Mouse (Mus musculus) CH12.LX (cell line): ENCODE data around the gene Mctp1.

Experiments
- KAT2A ChIP-seq: IDR thresholded peaks from 2 replicates; pipeline ENCODE4 v1.6.1; 2012; ENCODE audit warnings: low read length, improper control_type of control experiment, inconsistent platforms; ENCODE audit not compliant: insufficient replicate concordance
- TCF12 ChIP-seq: IDR thresholded peaks from 2 replicates; pipeline ENCODE4 v1.6.1; 2014; ENCODE audit warnings: low read depth, mild to moderate bottlenecking, inconsistent platforms, low read length, improper control_type of control experiment

DNA sequence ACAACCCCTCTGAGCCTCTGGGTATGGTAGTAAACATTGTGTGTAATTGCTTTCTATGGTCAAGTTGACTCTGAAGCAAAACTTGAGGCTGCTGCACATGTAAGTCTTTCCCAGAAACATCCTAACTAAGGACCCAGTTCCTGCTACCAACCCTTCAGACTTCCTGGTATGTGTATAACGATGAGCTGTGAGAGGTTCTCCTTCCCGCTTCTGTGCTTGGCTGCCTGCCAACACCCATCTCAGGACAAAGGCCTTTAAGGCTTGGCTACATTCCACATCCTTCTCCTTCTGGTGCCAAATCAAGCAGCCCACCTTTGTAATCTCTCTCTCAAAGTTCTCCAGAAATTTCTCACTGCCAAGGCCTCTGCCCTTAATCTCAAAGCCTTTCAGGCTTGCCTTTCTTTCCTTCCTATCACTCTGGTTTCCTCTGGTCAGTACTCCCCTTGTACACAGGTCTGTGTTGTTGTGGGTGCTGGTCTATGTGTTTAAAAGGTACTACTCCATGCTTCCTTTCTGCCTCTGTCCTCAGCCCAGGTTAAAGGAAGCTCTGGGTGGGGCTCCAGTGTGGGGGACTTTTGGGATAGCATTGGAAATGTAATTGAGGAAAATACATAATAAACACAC, 99.9 kb downstream of the Mctp1 start:
- TF ChIP-seq TCF12 (no peak), KAT2A (no peak)
